Mouse (Mus musculus) intestine, embryonic 16.5 days (tissue): ENCODE measurements around the gene Gm36210. TPM values are rescaled to one million over a fixed set of nuclear protein-coding genes. Genes with fewer than 3 reads are reported as not detected.

Experiments
- ATAC-seq: fragments of 200-750 bp; cut with Nextera tagmentation; 2 replicates; pipeline ENCODE4 v1.8.0; 2017; ENCODE audit warnings: moderate TSS enrichment, moderate library complexity
- H3K27ac ChIP-seq: fragments of 300-500 bp; sonication (generic); 2 replicates; pipeline ENCODE4 v1.5.1; 2014; ENCODE audit warnings: mild to moderate bottlenecking, low read length
- H3K27me3 ChIP-seq: fragments of 300-500 bp; sonication (generic); replicated peaks from 2 replicates; pipeline ENCODE4 v1.6.1; 2014; ENCODE audit warnings: low read length, control low read depth, mixed read lengths; ENCODE audit not compliant: control insufficient read depth, insufficient read depth
- H3K36me3 ChIP-seq: fragments of 300-500 bp; sonication (generic); 2 replicates; pipeline ENCODE4 v1.6.1; 2014; ENCODE audit warnings: low read length, control low read depth; ENCODE audit not compliant: control insufficient read depth, insufficient read depth
- H3K4me1 ChIP-seq: fragments of 300-500 bp; sonication (generic); 2 replicates; pipeline ENCODE4 v1.6.1; 2014; ENCODE audit warnings: low read length, control low read depth, mixed read lengths; ENCODE audit not compliant: control insufficient read depth, insufficient read depth
- H3K4me2 ChIP-seq: fragments of 300-500 bp; sonication (generic); 2 replicates; pipeline ENCODE4 v1.6.1; 2014; ENCODE audit warnings: low read depth, low read length, control low read depth
- H3K4me3 ChIP-seq: fragments of 300-500 bp; sonication (generic); 2 replicates; pipeline ENCODE4 v1.5.1; 2014; ENCODE audit warnings: mild to moderate bottlenecking, low read length
- H3K9ac ChIP-seq: fragments of 300-500 bp; sonication (generic); 2 replicates; pipeline ENCODE4 v1.6.1; 2014; ENCODE audit warnings: low read depth, low read length
- H3K9me3 ChIP-seq: fragments of 300-500 bp; sonication (generic); 2 replicates; pipeline ENCODE4 v1.6.1; 2016; ENCODE audit warnings: low read length, control low read depth; ENCODE audit not compliant: control insufficient read depth
- WGBS: fragments of 180-500 bp; shearing (Covaris S2); extraction: QIAGEN DNeasy Blood & Tissue Kit; methylation state at CpG from one replicate; pipeline ENCODE4 v1.1.7; 2014; 5-methylcytosine and 5-hydroxymethylcytosine counted together
- polyA plus RNA-seq: library from polyadenylated mRNA; unstranded; fragments of >200 nt; fragmentation: Nextera tagmentation; extraction: Ambion mirVana; gene quantifications from 2 replicates; pipeline ENCODE4 v1.2.1, GENCODE M21; 2015

Gene Gm36210
- polyA plus RNA-seq, 1 experiment from 2014 or later, result not detected

DNA sequence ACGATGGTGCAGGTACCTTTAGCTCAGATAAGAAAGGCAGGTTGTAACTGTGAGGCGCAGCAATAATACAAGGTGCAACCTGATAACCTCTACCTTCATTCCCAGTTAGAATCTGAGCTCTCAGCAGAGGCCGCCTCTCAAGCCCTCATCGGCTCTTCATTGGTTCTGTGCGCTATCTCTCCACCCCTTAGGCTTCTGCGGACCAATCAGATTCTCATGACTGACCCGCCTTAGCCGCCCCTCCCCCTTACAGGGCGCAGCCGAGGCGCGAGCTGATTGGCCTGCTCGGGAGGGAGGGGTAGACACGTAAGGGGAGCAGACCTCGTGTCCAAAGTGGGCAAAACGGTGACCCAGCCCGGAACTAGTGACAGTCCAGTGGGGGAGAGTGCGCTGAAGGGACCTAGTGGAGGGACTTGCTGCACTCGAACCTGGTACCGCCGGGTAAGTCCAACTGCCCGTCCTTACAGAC is 29.5 kb downstream of the Gm36210 start, which contains the start of gene Isoc2a:
Gene Isoc2a, plus strand, starts transcription at position 401 of the 469 bp plus-strand sequence.
- H3K4me3 ChIP-seq, result peak within 1 kb of the TSS; percentile 73
- peaks cover 11% of the 10 kb centered on the region; the same call in 1 of the 2 replicates for H3K4me1 ChIP-seq
- peak within 1 kb of the TSS; percentile 54 for H3K27ac ChIP-seq
- H3K9me3 ChIP-seq, result no peaks in the 10 kb centered on the region
- H3K4me2 ChIP-seq, result peak within 1 kb of the TSS; percentile 93
- ATAC-seq, result peak; percentile 99
- under 1% methylated on average over 22 of the region's 22 CpGs for WGBS
- no peaks in the 10 kb centered on the region for H3K36me3 ChIP-seq
- H3K9ac ChIP-seq, result peak within 1 kb of the TSS; percentile 82
- no peaks in the 10 kb centered on the region for H3K27me3 ChIP-seq

- Histone ChIP-seq H3K9me3 (no peaks in the 10 kb centered on the region), H3K27ac (no peak within 1 kb of the TSS), H3K36me3 (no peaks in the 10 kb centered on the region), H3K4me2 (no peak within 1 kb of the TSS), H3K4me3 (no peak within 1 kb of the TSS), H3K27me3 (no peaks in the 10 kb centered on the region), H3K4me1 (peaks cover 2% of the 10 kb centered on the region; the same call in 1 of the 2 replicates), H3K9ac (no peak within 1 kb of the TSS)
- ATAC-seq, result no peak
- 43% methylated on average over 6 of the region's 6 CpGs for WGBS
Observed at GRCm38 (mm10) chr7:4870133-4870532, 36.2 kb downstream of the Gm36210 start, which contains the start of gene Isoc2b. Gene Isoc2b, minus strand, starts transcription at chr7:4870258.

DNA sequence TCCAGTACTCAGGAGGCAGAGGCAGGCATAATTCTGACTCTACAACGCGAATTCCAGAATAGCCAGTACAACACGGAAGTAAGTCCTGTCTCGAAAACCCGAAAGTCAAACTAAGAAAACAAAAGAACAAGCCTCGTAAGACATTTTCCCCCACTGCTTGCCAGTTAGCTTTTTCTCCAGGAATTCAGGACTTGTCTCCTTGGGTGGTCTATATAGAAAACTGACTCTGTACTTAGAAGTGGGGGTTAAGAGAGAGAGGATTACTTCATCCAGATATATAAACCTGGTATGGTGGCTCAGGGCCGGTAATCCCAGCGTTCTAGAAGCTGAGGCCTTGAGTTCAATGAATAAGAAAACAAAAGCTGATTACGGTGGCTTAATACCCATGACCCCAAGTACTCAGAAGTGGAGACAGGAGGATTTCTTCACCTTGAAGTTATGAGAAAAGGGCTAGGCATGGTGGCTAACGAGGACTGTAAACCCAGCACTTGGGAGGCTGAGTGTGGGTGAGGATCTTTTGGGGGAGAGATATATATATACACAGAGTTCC is 39.6 kb downstream of the Gm36210 start:
- 29% methylated on average over 10 of the region's 10 CpGs for WGBS
- Histone ChIP-seq H3K9ac (peak overlapping the region; percentile 76), H3K4me1 (peaks cover 2% of the 10 kb centered on the region; the same call in 1 of the 2 replicates), H3K4me3 (peak overlapping the region; percentile 70), H3K36me3 (no peaks in the 10 kb centered on the region), H3K4me2 (peak overlapping the region; percentile 57), H3K27ac (peak overlapping the region; percentile 92), H3K27me3 (no peaks in the 10 kb centered on the region), H3K9me3 (no peaks in the 10 kb centered on the region)
- no peak; the same call in 1 of the 2 replicates for ATAC-seq

- no peaks in the 10 kb centered on the region for H3K36me3 ChIP-seq
- H3K4me2 ChIP-seq, result peak overlapping the region; percentile 57
- H3K4me1 ChIP-seq, result peaks cover 2% of the 10 kb centered on the region; the same call in 1 of the 2 replicates
- WGBS, result 4% methylated on average over 40 of the region's 40 CpGs
- H3K9me3 ChIP-seq, result no peaks in the 10 kb centered on the region
- peak overlapping the region; percentile 70 for H3K4me3 ChIP-seq
- peak overlapping the region; percentile 76 for H3K9ac ChIP-seq
- H3K27ac ChIP-seq, result peak overlapping the region; percentile 92
- no peaks in the 10 kb centered on the region for H3K27me3 ChIP-seq
- ATAC-seq, result peak; percentile 99
Observed at GRCm38 (mm10) chr7:4865579-4866493, 40.5 kb downstream of the Gm36210 start.

GRCm38 (mm10) chr7:4865090-4865489 is 41.2 kb downstream of the Gm36210 start:
- ATAC-seq, result no peak
- Histone ChIP-seq H3K9ac (no peak overlapping the region), H3K27me3 (no peaks in the 10 kb centered on the region), H3K4me2 (peak overlapping the region; percentile 50), H3K4me1 (peaks cover 2% of the 10 kb centered on the region; the same call in 1 of the 2 replicates), H3K36me3 (no peaks in the 10 kb centered on the region), H3K27ac (peak overlapping the region; percentile 50), H3K4me3 (peak overlapping the region; percentile 70), H3K9me3 (no peaks in the 10 kb centered on the region)
- 69% methylated on average over 5 of the region's 5 CpGs for WGBS

DNA sequence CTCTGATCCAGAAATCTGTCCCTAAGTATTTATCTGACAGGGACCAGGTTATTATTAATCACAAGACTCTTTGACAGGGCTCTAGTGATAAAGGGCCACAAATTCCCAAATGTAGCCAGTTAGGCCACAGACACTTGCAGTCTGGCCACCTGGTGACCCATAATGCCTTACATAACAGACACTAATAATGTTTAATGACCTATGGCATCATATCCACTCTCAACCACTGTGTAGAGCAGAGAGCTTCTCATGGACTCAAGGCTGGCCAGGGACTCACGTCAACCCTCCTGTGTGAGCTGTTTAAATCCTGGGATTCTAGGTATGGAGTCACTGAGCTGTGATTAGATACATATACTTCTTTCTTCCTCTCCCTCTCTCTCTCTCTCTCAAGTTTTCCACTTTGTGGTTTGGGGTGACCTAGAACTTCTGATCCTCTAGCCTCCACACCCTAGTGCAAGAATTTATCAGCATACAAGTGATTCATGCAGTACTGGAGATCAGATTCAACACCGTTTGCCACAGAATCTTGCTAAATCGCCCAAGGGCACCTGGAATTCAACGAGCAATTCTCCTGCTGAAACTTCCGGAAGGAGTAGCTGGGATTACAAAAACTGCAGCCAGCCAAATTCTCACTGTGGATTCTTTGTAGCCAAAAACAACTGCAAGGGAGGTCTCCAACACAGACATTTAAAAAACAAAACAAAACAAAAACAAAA is 42.0 kb downstream of the Gm36210 start:
- peaks cover 2% of the 10 kb centered on the region; the same call in 1 of the 2 replicates for H3K4me1 ChIP-seq
- no peak overlapping the region for H3K4me3 ChIP-seq
- WGBS, result 82% methylated on average over 5 of the region's 5 CpGs
- no peaks in the 10 kb centered on the region for H3K9me3 ChIP-seq
- H3K4me2 ChIP-seq, result no peak overlapping the region
- no peak for ATAC-seq
- H3K27me3 ChIP-seq, result no peaks in the 10 kb centered on the region
- H3K27ac ChIP-seq, result no peak overlapping the region
- H3K36me3 ChIP-seq, result no peaks in the 10 kb centered on the region
- H3K9ac ChIP-seq, result no peak overlapping the region

- no peak for ATAC-seq
- H3K4me2 ChIP-seq, result no peak overlapping the region
- no peaks in the 10 kb centered on the region for H3K27me3 ChIP-seq
- WGBS, result 78% methylated on average over 7 of the region's 7 CpGs
- H3K4me1 ChIP-seq, result peaks cover 2% of the 10 kb centered on the region; the same call in 1 of the 2 replicates
- H3K9me3 ChIP-seq, result no peaks in the 10 kb centered on the region
- no peaks in the 10 kb centered on the region for H3K36me3 ChIP-seq
- H3K27ac ChIP-seq, result no peak overlapping the region
- no peak overlapping the region for H3K4me3 ChIP-seq
- no peak overlapping the region for H3K9ac ChIP-seq
Observed at GRCm38 (mm10) chr7:4863541-4864080, 42.7 kb downstream of the Gm36210 start.

DNA sequence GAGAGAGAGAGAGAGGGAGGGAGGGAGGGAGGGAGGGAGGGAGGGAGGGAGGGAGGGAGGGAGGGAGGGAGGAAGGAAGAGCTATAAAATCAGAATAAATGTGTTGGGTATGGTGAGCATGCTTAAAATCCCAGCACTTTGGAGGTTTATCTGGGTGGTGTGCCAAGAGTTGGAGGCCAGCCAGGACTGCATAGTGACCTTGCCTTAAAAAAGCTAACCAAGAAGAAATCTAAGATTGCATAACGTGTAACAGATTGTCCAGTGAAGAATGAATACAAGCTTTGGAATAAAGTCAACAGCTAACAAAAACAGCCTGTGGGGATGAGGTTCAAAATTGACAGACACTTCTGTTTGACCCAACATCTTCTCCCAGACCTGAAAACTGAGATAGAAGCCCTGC is 43.3 kb downstream of the Gm36210 start:
- H3K27ac ChIP-seq, result no peak overlapping the region

More for the DNA sequence above, 43.3 kb downstream of the Gm36210 start:
- Histone ChIP-seq H3K9me3 (no peaks in the 10 kb centered on the region), H3K4me1 (peaks cover 2% of the 10 kb centered on the region; the same call in 1 of the 2 replicates), H3K4me3 (no peak overlapping the region), H3K36me3 (no peaks in the 10 kb centered on the region), H3K9ac (no peak overlapping the region), H3K27me3 (no peaks in the 10 kb centered on the region), H3K4me2 (no peak overlapping the region)
- WGBS, result 10% methylated on average over 1 of the region's 1 CpGs
- no peak for ATAC-seq
